Mouse (Mus musculus) liver, embryonic 15.5 days (tissue): Measurements from ENCODE around the gene Slamf1. TPM values are rescaled to one million over a fixed set of nuclear protein-coding genes. Genes with fewer than 3 reads are reported as not detected.
A peak's percentile ranks its signal among the peaks of the same experiment; 100 is the strongest.

ENCODE experiments used
- ATAC-seq: fragments of 200-750 bp; cut with Nextera tagmentation; 2 replicates; pipeline ENCODE4 v1.8.0; 2017; ENCODE audit warnings: moderate number of reproducible peaks, mild to moderate bottlenecking, moderate library complexity; ENCODE audit not compliant: insufficient read depth
- H3K27ac ChIP-seq: fragments of 300-500 bp; sonication (generic); replicated peaks from 2 replicates; pipeline ENCODE4 v1.5.1; 2015; ENCODE audit warnings: mild to moderate bottlenecking, inconsistent platforms
- H3K27me3 ChIP-seq: fragments of 300-500 bp; sonication (generic); 2 replicates; pipeline ENCODE4 v1.6.1; 2015; ENCODE audit warnings: mild to moderate bottlenecking, inconsistent platforms
- H3K36me3 ChIP-seq: fragments of 300-500 bp; sonication (generic); replicated peaks from 2 replicates; pipeline ENCODE4 v1.6.1; 2015; ENCODE audit warnings: moderate library complexity, mild to moderate bottlenecking, inconsistent platforms
- H3K4me1 ChIP-seq: fragments of 300-500 bp; sonication (generic); replicated peaks from 2 replicates; pipeline ENCODE4 v1.6.1; 2015; ENCODE audit warnings: inconsistent platforms
- H3K4me2 ChIP-seq: fragments of 300-500 bp; sonication (generic); 2 replicates; pipeline ENCODE4 v1.6.1; 2015; ENCODE audit warnings: moderate library complexity, mild to moderate bottlenecking, inconsistent platforms
- H3K4me3 ChIP-seq: fragments of 300-500 bp; sonication (generic); replicated peaks from 2 replicates; pipeline ENCODE4 v1.5.1; 2015; ENCODE audit warnings: mild to moderate bottlenecking, inconsistent platforms
- H3K9ac ChIP-seq: fragments of 300-500 bp; sonication (generic); 2 replicates; pipeline ENCODE4 v1.6.1; 2015; ENCODE audit warnings: moderate library complexity, mild to moderate bottlenecking, inconsistent platforms
- H3K9me3 ChIP-seq: fragments of 300-500 bp; sonication (generic); replicated peaks from 2 replicates; pipeline ENCODE4 v1.6.1; 2016; ENCODE audit warnings: inconsistent platforms
- WGBS: fragments of 180-500 bp; shearing (Covaris S2); methylation state at CpG from one replicate; pipeline ENCODE4 v1.1.7; 2015; ENCODE audit warnings: mixed read lengths; ENCODE audit not compliant: insufficient replicate concordance; 5-methylcytosine and 5-hydroxymethylcytosine counted together
- polyA plus RNA-seq: library from polyadenylated mRNA; unstranded; fragments of >200 nt; fragmentation: Nextera tagmentation; extraction: Ambion mirVana; gene quantifications from 2 replicates; pipeline ENCODE4 v1.2.1, GENCODE M21; 2015

Gene Slamf1
- polyA plus RNA-seq, 1 experiment from 2014 or later, result 1.5 TPM

GRCm38 (mm10) chr1:171849454-171849853 is 82.5 kb downstream of the Slamf1 start:
- ATAC-seq, result peak; percentile 66
- H3K27ac ChIP-seq, result peak overlapping the region; percentile 55; the same call in 1 of the 2 replicates
- H3K4me3 ChIP-seq, result no peak overlapping the region
- 25% methylated on average over 5 of the region's 5 CpGs for WGBS
- no peak overlapping the region for H3K4me2 ChIP-seq
- no peaks in the 10 kb centered on the region for H3K36me3 ChIP-seq
- no peaks in the 10 kb centered on the region for H3K27me3 ChIP-seq
- no peak overlapping the region for H3K9ac ChIP-seq
- H3K4me1 ChIP-seq, result 0 out of 2 replicates have a peak, but pooled peaks cover 3% of the 10 kb centered on the region
- H3K9me3 ChIP-seq, result no peaks in the 10 kb centered on the region

Other genes starting within 250 kb of the Slamf1 start
- gene Itln1, start 231.8 kb upstream of the Slamf1 start, polyA plus RNA-seq, result not detected in 2 replicates
- gene Cd244a, start 207.9 kb upstream of the Slamf1 start, polyA plus RNA-seq, result 0.38 and 0.59 TPM in 2 replicates
- 1.2 and 1.3 TPM in 2 replicates for gene Ly9, start 159.7 kb upstream of the Slamf1 start, polyA plus RNA-seq
- gene Slamf7, start 114.1 kb upstream of the Slamf1 start, polyA plus RNA-seq, result 0.69 and 1.1 TPM in 2 replicates
- 11.6 and 11.8 TPM in 2 replicates for gene Cd48, start 85.1 kb upstream of the Slamf1 start, polyA plus RNA-seq
- 5.4 and 6.2 TPM in 2 replicates for gene Cd84, start 72.6 kb downstream of the Slamf1 start, polyA plus RNA-seq
- not detected in 2 replicates for gene Gm10521, start 128.5 kb downstream of the Slamf1 start, polyA plus RNA-seq
- gene Slamf6, start 150.4 kb downstream of the Slamf1 start, polyA plus RNA-seq, result 1.8 and 2.7 TPM in 2 replicates